Mouse (Mus musculus): ENCODE measurements around the gene Tmem151a. TPM values are rescaled to one million over a fixed set of nuclear protein-coding genes. Genes with fewer than 3 reads are reported as not detected.

Gene Tmem151a
- polyA plus RNA-seq, 1 experiment from 2014 or later, result 6.4 TPM

DNA sequence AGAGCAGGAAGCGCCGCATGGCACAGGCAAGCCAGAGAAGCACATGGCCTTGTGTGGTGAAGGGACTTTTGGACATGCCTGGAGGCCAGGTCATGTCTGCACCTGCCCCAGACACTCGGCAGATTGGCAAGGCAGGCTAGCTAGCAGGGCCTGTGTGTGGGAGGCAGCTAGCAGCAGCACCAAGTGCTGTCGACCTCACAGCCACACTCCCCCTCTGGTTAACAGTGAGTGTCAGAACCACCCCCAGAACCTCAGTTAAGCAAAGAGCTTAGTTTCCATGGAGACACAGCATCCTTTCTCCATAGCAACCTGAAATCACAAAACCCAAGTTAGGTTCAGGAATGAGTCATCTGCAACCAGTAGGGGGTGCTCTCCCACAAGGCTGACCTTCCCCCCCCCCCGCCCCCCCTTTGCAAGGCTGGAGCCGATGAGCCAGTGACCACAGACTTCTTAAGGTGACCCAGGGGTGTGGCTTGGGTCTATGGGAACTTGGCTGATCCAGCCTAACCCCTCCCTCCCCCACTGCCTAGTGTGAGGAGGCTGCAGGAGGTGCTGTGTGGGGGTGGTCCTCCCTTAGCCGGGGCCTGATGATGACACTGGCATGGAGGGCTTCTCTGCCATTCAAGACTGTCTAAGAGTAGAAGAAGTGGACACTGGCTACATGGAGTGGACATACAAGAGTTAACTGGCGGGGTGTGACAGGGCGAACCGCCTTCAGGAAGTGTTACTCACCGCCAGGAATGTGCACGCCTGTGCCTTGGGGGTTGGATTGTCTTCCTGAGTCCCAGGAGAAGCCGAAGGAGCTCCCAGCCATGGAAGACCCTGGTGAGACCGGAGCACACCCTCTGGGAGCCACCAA lies 35.1 kb downstream of the Tmem151a start, which contains the start of gene Rin1:
Gene Rin1, plus strand, starts transcription at position 435 of the 859 bp plus-strand sequence.
- Histone ChIP-seq H3K4me1 (ENCODE audit: control insufficient read depth, insufficient read depth, low read length) (peaks cover 10% of the 10 kb centered on the region; the same call in 1 of the 2 replicates), H3K9me3 (ENCODE audit: control insufficient read depth, low read depth, low read length) (no peaks in the 10 kb centered on the region), H3K9ac (replicated peaks; ENCODE audit: low read depth, low read length) (no peak within 1 kb of the TSS; the same call in 1 of the 2 replicates), H3K4me2 (replicated peaks; ENCODE audit: low read depth, low read length) (peak within 1 kb of the TSS; percentile 49), H3K27ac (ENCODE audit: low read length) (no peak within 1 kb of the TSS), H3K36me3 (ENCODE audit: control insufficient read depth, insufficient read depth, low read length) (peaks cover 7% of the 10 kb centered on the region; the same call in 1 of the 2 replicates), H3K4me3 (ENCODE audit: low read depth, low read length) (peak within 1 kb of the TSS; percentile 24), H3K27me3 (ENCODE audit: control insufficient read depth, insufficient read depth, low read length) (0 out of 2 replicates have a peak, but pooled peaks cover 8% of the 10 kb centered on the region)
- peak; percentile 61 for ATAC-seq (ENCODE audit: insufficient number of reproducible peaks, insufficient read depth, low FRiP score, low read depth)
- 15% methylated on average over 14 of the region's 14 CpGs for WGBS

DNA sequence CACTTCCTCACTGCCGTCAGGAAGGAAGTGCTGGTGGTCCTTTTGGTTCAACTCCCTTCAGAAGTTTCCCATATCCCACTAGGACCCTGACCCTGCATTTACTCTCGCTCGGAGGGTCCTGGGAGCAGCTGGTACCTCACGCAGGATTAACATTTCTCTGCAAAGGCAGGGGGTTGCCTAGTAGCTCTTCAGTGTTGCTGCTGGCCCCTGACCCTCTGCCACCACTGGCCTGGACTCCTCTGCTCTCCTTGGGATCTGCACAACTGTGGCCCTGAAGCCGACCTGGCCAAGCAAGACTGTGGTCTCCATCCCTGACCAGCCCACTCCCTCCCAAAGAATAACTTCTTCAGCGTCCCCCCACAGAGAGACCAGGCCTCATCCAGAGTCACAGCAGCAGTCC lies 36.0 kb downstream of the Tmem151a start:
- Histone ChIP-seq H3K4me1 (ENCODE audit: control insufficient read depth, insufficient read depth, low read length) (peaks cover 10% of the 10 kb centered on the region; the same call in 1 of the 2 replicates), H3K4me3 (ENCODE audit: low read depth, low read length) (no peak overlapping the region), H3K9me3 (ENCODE audit: control insufficient read depth, low read depth, low read length) (no peaks in the 10 kb centered on the region), H3K4me2 (replicated peaks; ENCODE audit: low read depth, low read length) (no peak overlapping the region), H3K27ac (ENCODE audit: low read length) (no peak overlapping the region), H3K27me3 (ENCODE audit: control insufficient read depth, insufficient read depth, low read length) (0 out of 2 replicates have a peak, but pooled peaks cover 8% of the 10 kb centered on the region), H3K9ac (replicated peaks; ENCODE audit: low read depth, low read length) (no peak overlapping the region), H3K36me3 (ENCODE audit: control insufficient read depth, insufficient read depth, low read length) (peaks cover 7% of the 10 kb centered on the region; the same call in 1 of the 2 replicates)
- ATAC-seq (ENCODE audit: insufficient number of reproducible peaks, insufficient read depth, low FRiP score, low read depth), result no peak
- WGBS, result 87% methylated on average over 6 of the region's 6 CpGs

- no peak for ATAC-seq (ENCODE audit: insufficient number of reproducible peaks, insufficient read depth, low FRiP score, low read depth)
- H3K4me2 ChIP-seq (replicated peaks; ENCODE audit: low read depth, low read length), result no peak overlapping the region
- 86% methylated on average over 14 of the region's 14 CpGs for WGBS
- no peak overlapping the region for H3K9ac ChIP-seq (replicated peaks; ENCODE audit: low read depth, low read length)
- H3K27ac ChIP-seq (ENCODE audit: low read length), result no peak overlapping the region
- no peaks in the 10 kb centered on the region for H3K9me3 ChIP-seq (ENCODE audit: control insufficient read depth, low read depth, low read length)
- peaks cover 8% of the 10 kb centered on the region; the same call in 1 of the 2 replicates for H3K36me3 ChIP-seq (ENCODE audit: control insufficient read depth, insufficient read depth, low read length)
- no peak overlapping the region for H3K4me3 ChIP-seq (ENCODE audit: low read depth, low read length)
- peaks cover 10% of the 10 kb centered on the region; the same call in 1 of the 2 replicates for H3K4me1 ChIP-seq (ENCODE audit: control insufficient read depth, insufficient read depth, low read length)
- 0 out of 2 replicates have a peak, but pooled peaks cover 6% of the 10 kb centered on the region for H3K27me3 ChIP-seq (ENCODE audit: control insufficient read depth, insufficient read depth, low read length)
These were observed 36.9 kb downstream of the Tmem151a start for GRCm38 (mm10) chr19:5048138-5049056.

- H3K27me3 ChIP-seq (ENCODE audit: control insufficient read depth, insufficient read depth, low read length), result no peaks in the 10 kb centered on the region
- no peaks in the 10 kb centered on the region for H3K9me3 ChIP-seq (ENCODE audit: control insufficient read depth, low read depth, low read length)
- no peak for ATAC-seq (ENCODE audit: insufficient number of reproducible peaks, insufficient read depth, low FRiP score, low read depth)
- WGBS, result 83% methylated on average over 4 of the region's 4 CpGs
- H3K36me3 ChIP-seq (ENCODE audit: control insufficient read depth, insufficient read depth, low read length), result peaks cover 11% of the 10 kb centered on the region; the same call in 1 of the 2 replicates
- H3K4me3 ChIP-seq (ENCODE audit: low read depth, low read length), result no peak overlapping the region
- no peak overlapping the region for H3K27ac ChIP-seq (ENCODE audit: low read length)
- no peak overlapping the region for H3K9ac ChIP-seq (replicated peaks; ENCODE audit: low read depth, low read length)
- H3K4me1 ChIP-seq (ENCODE audit: control insufficient read depth, insufficient read depth, low read length), result peaks cover 20% of the 10 kb centered on the region
- no peak overlapping the region for H3K4me2 ChIP-seq (replicated peaks; ENCODE audit: low read depth, low read length)
These were observed 39.8 kb downstream of the Tmem151a start for GRCm38 (mm10) chr19:5045531-5045930.

GRCm38 (mm10) chr19:5041588-5041987 lies 43.7 kb downstream of the Tmem151a start:
- Histone ChIP-seq H3K27ac (ENCODE audit: low read length) (peak overlapping the region; percentile 61), H3K4me3 (ENCODE audit: low read depth, low read length) (peak overlapping the region; percentile 56), H3K27me3 (ENCODE audit: control insufficient read depth, insufficient read depth, low read length) (no peaks in the 10 kb centered on the region), H3K9ac (replicated peaks; ENCODE audit: low read depth, low read length) (peak overlapping the region; percentile 83), H3K36me3 (ENCODE audit: control insufficient read depth, insufficient read depth, low read length) (peaks cover 6% of the 10 kb centered on the region; the same call in 1 of the 2 replicates), H3K4me2 (replicated peaks; ENCODE audit: low read depth, low read length) (peak overlapping the region; percentile 93), H3K9me3 (ENCODE audit: control insufficient read depth, low read depth, low read length) (no peaks in the 10 kb centered on the region), H3K4me1 (ENCODE audit: control insufficient read depth, insufficient read depth, low read length) (peaks cover 26% of the 10 kb centered on the region)
- WGBS, result 2% methylated on average over 16 of the region's 16 CpGs
- no peak for ATAC-seq (ENCODE audit: insufficient number of reproducible peaks, insufficient read depth, low FRiP score, low read depth)

DNA sequence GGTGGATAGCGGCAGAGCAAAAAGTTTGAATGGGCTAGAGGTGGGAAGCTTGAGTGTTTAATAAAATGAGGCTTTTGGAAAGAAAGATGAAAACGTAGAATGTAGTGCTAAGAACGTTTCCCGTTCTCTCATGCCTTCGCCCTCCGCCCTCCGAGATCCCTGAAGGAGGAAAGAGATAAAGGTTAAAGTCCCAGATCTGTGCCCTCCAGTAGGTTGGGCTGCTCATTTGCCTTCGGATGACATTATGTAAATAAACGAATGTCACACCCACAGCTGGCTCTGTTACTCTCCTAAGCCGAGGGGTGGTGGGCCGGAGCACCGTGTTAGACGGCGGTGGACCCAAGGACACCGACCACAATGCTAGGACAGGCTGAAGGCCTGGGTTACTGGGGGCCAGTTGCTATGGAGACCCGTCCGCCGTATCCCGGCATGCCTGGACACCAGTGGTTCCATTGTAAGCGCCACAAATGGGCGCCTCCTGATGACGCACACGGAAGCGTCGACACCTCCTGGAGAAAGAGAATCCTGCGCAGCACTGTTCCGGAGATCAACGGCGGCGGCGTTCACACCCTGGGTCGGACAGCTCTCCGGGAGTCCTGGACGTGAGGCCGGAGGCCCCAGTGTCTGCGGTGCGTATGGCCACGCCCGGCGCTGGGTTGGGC lies 44.3 kb downstream of the Tmem151a start, which contains the start of gene Brms1:
Gene Brms1, plus strand, starts transcription at position 493 of the 662 bp plus-strand sequence.
- WGBS, result 3% methylated on average over 40 of the region's 40 CpGs
- Histone ChIP-seq H3K27ac (ENCODE audit: low read length) (peak within 1 kb of the TSS; percentile 61), H3K36me3 (ENCODE audit: control insufficient read depth, insufficient read depth, low read length) (peaks cover 3% of the 10 kb centered on the region; the same call in 1 of the 2 replicates), H3K27me3 (ENCODE audit: control insufficient read depth, insufficient read depth, low read length) (no peaks in the 10 kb centered on the region), H3K9me3 (ENCODE audit: control insufficient read depth, low read depth, low read length) (no peaks in the 10 kb centered on the region), H3K4me2 (replicated peaks; ENCODE audit: low read depth, low read length) (peak within 1 kb of the TSS; percentile 93), H3K9ac (replicated peaks; ENCODE audit: low read depth, low read length) (peak within 1 kb of the TSS; percentile 83), H3K4me1 (ENCODE audit: control insufficient read depth, insufficient read depth, low read length) (peaks cover 26% of the 10 kb centered on the region), H3K4me3 (ENCODE audit: low read depth, low read length) (peak within 1 kb of the TSS; percentile 56)
- ATAC-seq (ENCODE audit: insufficient number of reproducible peaks, insufficient read depth, low FRiP score, low read depth), result peak; percentile 64

GRCm38 (mm10) chr19:5039301-5040114 lies 45.8 kb downstream of the Tmem151a start:
- 15% methylated on average over 41 of the region's 41 CpGs for WGBS
- Histone ChIP-seq H3K4me1 (ENCODE audit: control insufficient read depth, insufficient read depth, low read length) (peaks cover 26% of the 10 kb centered on the region), H3K9ac (replicated peaks; ENCODE audit: low read depth, low read length) (peak overlapping the region; percentile 59), H3K4me3 (ENCODE audit: low read depth, low read length) (peak overlapping the region; percentile 56), H3K27me3 (ENCODE audit: control insufficient read depth, insufficient read depth, low read length) (no peaks in the 10 kb centered on the region), H3K36me3 (ENCODE audit: control insufficient read depth, insufficient read depth, low read length) (peaks cover 3% of the 10 kb centered on the region; the same call in 1 of the 2 replicates), H3K27ac (ENCODE audit: low read length) (peak overlapping the region; percentile 72; the same call in 1 of the 2 replicates), H3K9me3 (ENCODE audit: control insufficient read depth, low read depth, low read length) (no peaks in the 10 kb centered on the region), H3K4me2 (replicated peaks; ENCODE audit: low read depth, low read length) (peak overlapping the region; percentile 93)
- 0 out of 2 replicates have a peak, but pooled peaks have one; percentile 12 for ATAC-seq (ENCODE audit: insufficient number of reproducible peaks, insufficient read depth, low FRiP score, low read depth)

Measured in stomach, embryonic 14.5 days (tissue).